Mouse (Mus musculus) megakaryocyte, embryonic 14.5 days (primary cell): ENCODE measurements at regions not wholly inside any gene's neighbourhood (a gene's known extent, or its start where the extent isn't known, plus 50 kb on each side); places are given as distances from the start of the nearest gene placed in this dataset.

ENCODE experiments used
- FLI1 ChIP-seq: IDR thresholded peaks from 2 replicates; pipeline ENCODE4 v1.6.1; 2012; ENCODE audit warnings: low read length, inconsistent platforms, mixed read lengths
- GATA1 ChIP-seq: IDR thresholded peaks from 3 replicates; pipeline ENCODE4 v1.6.1; 2012; ENCODE audit warnings: mixed read lengths, low read length, inconsistent platforms, borderline replicate concordance

DNA sequence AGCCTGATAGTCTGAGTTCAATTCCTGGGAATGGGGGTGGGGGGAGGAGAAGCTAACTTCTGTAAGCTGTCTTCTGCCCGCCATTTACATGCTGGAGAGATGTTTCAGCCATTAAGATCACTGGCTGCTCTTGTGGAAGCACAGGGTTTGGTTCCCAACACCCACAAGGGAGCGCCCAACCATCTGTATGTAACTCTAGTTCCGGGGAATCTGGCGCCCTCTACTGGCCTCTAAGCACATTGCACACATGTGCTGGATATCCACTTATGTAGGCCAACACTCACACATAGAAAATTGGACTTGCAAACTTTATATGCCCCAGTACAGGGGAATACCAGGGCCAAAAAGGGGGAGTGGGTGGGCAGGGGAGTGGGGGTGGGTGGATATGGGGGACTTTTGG, 126.9 kb downstream of the Postn start:
- no peak for TF ChIP-seq GATA1
- TF ChIP-seq FLI1: no peak
